Mouse (Mus musculus) telencephalon, adult 2 months (tissue): ENCODE results near the gene Cdc42bpg.
"Not testable (repeated sequence)": the region's sequence is repeated elsewhere in the genome, so short reads cannot be mapped to it uniquely, and the experiment has no call there.

ENCODE experiments used
- DNase-seq: peaks from one replicate; pipeline ENCODE4 v3.0.0-alpha.2; 2011; ENCODE audit warnings: low read depth, low spot score

Gene Cdc42bpg

DNA sequence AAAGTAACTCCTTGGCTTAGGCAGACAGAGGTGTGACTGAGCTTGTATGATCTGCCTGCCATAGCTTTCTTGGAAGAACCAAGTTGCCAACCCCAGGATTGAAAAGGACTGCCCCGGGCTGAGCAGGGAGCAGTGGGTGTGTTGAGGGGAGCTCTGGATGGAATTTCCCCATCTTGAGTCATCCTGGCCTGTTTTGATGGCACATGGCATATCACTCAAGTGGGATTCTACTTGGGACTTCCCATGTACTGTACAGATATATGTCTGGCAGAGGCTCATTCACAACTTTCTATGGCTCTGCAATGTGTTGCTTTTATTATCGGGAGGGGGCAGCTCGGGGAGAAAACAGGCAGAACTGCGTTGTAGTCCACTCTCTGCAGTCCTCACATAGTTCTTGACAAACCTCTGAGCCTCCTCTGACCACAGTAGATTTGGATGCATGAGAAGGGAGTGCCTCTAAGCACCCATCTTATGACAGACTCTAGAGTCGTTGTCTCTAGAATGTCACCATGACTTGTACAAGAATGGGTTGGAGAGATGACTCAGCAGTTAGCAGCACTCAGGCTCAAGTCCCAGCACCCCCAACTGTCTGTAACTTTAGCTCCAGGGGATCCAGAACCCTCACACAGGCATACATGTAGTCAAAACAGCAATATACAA is 9.6 kb upstream of the Cdc42bpg start:
- no peak for DNase-seq

GRCm38 (mm10) chr19:6297641-6298040 is 8.6 kb upstream of the Cdc42bpg start:
- DNase-seq: no peak

- no peak for DNase-seq
These were observed 7.3 kb upstream of the Cdc42bpg start for GRCm38 (mm10) chr19:6299003-6299402.

DNA sequence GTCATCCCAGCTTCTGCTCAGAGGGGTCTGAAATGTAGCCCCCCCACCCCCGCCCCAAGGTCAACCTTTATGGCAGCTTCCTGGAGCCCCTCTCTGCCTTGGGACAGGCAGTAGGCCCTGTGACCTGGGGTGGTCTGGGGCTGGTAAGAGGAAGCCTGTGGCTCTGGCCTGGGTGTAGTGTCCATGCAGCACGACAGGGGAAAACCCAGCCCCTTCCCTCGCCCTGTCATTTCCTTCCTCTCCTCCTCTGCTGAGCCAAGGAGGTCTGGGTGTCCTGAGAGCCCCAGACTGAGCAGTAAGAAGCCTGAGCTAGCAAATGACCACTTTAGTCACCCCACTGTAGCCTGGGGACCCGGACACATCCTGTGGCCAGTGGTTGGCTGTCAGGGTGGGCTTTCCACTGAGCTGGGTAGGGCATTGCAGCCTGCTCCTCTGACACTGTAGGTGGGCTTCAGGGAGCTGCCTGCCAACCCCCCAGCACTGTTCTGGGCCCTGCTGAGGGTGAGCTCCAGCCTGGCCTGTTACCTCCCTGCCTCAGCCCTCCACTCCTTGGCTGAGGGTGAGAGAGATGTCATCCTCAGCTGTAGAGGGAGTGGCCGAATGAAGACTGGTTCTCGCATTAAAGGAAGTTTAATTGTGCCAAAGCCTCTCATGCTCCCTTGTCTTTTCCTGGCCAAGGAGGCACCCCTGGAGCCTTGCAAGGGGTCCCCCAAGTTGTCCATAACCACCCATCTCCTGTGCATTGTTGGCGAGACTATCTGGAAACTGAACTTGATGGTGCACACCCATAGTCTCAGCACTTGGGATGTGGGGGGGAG is 6.6 kb upstream of the Cdc42bpg start:
- no peak for DNase-seq

DNA sequence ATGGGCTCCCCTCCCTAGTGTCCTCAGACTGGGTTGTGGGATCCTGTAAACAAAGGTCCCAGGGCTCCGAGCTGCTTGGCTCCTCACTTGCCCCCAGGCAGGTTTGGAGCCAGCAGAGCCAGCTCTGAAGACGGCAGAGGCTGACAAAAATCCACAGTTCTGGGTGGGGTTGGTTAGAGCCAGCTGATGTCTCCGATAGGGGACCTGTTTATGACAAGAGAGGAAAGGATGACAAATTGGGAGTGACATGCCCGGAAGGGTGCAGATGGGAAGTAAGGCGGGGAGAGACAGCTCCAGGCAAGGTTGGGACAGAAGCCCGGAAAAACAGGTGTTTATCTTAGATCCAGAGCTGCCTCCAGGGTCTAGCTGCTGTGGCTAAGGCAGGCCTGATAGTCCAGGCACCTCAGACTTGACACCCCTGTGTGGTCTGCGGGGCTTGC is 5.8 kb upstream of the Cdc42bpg start:
- DNase-seq: no peak

- DNase-seq: no peak
These were observed 4.1 kb upstream of the Cdc42bpg start for GRCm38 (mm10) chr19:6302114-6302513.

GRCm38 (mm10) chr19:6302522-6302921 is 3.7 kb upstream of the Cdc42bpg start:
- DNase-seq: no peak

- DNase-seq: no peak
These were observed 2.4 kb upstream of the Cdc42bpg start for GRCm38 (mm10) chr19:6303831-6304230.

- DNase-seq: peak; percentile 58
These were observed 1.3 kb upstream of the Cdc42bpg start for GRCm38 (mm10) chr19:6304787-6305516.

DNA sequence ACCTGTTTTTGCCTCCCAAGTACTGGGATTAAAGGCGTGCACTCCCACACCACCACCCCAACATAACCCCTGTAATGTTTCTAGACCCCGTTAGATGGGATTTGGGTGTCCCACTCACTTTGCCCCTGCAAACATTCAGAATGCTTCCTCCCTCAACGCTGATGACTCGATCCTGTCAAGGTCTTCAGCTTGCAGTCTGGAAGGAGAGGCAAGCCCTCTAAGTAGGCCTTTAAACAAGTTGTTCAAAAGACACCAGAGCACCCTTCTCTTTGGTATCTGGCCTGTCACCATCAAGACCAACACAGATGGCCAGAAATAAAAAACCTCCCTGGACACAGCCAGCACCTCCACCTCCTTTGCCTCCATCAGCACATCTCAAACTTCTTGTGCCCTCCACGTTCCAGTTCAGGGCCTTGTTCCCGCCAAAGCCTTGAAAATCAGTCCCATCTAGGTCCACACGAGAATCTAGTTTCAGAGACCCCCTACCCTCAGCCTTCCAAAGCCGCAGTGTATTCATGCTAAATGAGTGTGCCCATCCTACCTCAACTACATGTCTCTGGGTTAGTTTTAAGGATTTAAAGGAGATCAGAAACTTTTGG is 640 bp upstream of the Cdc42bpg start:
- no peak for DNase-seq

DNA sequence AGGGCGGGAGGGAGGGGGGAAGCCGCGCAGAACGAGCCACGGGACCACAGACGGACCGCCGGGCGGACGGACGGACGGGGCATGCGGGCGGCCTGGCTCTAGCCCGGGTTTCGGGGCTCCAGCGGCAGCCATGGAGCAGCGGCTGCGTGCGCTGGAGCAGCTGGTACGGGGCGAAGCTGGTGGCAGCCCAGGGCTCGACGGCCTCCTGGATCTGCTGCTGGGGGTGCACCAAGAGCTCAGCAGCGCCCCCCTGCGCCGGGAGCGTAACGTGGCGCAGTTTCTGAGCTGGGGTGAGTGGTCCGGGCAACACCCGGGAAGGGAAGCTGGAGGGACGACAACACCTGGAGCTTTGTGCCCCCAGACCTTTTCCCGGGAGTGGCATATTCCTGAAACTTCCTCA is 330 bp downstream of the Cdc42bpg start:
- no peak for DNase-seq

DNA sequence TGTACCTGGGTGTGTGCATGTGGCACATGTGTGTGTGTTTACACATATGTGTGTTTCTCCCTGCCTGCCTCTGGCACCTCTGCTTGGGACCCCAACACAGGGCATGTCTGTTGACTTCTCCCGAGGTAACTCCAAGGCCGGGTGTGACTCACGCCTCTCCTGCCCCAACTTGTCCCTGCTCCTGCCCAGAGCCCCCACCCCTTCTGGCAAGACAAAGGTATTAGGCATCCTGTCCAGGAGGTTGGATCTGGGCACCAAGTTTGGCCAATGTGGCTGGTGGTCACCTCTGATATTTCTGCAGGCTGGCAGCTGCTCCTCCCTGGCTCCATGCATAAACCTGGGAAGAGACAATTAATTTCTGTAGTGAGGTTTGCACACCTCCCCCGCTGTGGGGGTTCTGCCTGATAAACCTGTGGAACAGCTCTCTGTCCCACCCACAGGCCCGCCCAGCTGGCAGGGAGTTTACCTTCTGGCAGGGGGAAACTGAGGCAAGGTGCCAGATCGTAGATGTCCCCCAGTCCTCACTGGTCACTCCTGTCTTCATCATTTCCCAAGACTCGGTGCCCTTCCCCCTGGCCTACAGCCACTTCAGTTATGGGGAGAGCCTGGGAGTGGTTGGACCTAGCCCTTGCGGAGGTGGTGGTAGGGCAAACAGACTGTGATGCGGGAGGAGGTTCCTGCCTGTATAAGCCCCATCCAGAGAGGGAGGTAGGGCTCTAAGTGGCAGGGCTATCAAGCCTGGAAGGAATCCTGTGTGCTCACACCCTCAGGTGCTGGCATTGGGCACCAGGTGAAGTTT is 1.7 kb downstream of the Cdc42bpg start:
- no peak for DNase-seq

GRCm38 (mm10) chr19:6310181-6310580 is 3.9 kb downstream of the Cdc42bpg start:
- no peak for DNase-seq

- not testable (repeated sequence) for DNase-seq
These were observed 5.5 kb downstream of the Cdc42bpg start for GRCm38 (mm10) chr19:6311783-6312182.

DNA sequence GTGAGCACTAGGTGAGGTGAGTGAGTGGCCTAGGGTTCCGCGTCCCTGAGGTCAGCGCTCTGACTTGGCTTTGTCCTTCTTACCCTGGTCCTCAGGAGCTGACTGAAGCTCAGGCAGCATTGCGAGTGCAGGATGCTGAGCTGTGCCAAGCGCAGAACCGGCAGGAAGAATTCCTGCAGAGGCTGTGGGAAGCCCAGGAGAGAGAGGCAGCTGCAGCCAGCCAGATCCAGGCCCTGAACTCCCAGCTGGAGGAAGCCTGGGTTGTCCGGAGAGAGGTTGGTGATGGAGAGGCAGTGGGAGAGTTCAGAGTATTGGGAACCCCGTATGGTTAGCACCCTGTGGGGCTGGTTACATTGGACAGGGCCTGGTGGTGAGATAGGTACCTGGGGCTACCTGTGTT is 7.5 kb downstream of the Cdc42bpg start:
- no peak for DNase-seq

DNA sequence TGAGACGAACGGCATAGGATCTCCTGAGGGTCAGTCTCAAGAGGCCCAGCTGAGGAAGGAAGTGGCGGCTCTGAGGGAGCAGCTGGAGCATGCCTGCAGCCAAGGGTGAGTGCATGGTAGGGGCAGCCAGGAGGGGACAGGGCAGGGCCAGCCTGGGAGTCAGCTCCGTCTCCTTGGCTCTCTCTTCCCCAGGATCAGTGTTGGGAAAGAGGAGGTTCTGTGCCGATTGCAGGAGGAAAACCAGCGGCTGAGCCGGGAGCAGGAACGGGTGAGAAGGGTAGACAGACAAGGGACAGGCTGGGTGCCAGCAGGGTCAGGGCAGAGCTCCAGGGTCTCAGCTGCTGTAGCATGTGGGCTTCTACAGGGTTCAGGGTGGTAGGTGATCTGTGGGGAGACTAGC is 8.3 kb downstream of the Cdc42bpg start:
- no peak for DNase-seq

GRCm38 (mm10) chr19:6315573-6315972 is 9.3 kb downstream of the Cdc42bpg start:
- DNase-seq: no peak

DNA sequence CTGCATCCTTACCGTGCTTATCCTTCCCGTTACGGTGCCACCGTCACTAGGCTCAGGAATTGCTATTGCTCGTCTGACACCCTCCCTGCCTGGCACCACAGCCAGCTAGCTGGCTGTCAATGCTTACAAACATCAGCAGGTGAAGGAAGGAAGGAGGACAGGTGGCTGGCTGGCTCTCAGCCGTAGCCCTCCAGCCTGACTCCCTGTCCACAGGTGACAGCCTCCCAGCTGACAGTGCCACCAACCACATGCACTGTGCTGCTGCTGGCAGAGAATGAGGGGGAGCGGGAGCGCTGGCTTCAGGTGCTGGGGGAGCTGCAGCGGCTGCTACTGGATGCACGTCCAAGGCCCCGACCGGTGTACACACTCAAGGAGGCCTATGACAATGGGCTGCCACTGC is 11.9 kb downstream of the Cdc42bpg start:
- no peak for DNase-seq

- DNase-seq: no peak
These were observed 15.1 kb downstream of the Cdc42bpg start for GRCm38 (mm10) chr19:6321358-6321757.

DNA sequence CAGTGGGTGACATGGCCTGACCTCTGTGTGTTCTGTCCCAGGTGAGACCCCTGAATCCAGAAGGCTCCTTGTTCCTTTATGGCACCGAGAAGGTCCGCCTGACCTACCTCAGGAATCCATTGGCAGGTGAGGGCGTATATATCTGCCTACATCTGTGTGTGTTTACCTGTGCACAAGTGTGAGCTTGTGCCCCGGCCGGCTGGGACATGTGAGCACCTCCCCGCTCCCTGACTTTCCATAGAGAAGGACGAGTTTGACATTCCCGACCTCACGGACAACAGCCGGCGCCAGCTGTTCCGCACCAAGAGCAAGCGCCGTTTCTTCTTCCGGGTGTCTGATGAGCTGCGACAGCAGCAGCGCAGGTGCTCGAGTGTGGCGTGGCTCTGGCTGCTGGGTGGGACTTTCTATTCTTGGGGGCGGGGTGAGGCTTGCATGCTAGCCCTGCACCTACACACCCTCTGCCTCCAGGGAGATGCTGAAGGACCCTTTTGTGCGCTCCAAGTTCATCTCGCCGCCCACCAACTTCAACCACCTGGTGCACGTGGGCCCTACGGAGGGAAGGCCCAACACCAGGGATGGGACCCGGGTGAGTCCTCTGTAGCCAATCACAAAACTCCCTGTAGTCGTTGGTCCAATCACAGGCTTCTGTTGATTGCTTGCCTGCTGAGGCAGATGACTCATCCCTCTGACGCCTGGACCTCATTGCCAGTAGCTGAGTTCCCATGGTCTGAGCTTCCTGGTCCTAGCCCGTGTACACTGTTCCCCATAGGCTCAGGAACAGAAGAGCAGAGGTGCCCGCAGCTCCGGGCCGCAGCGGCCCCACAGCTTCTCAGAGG is 15.7 kb downstream of the Cdc42bpg start:
- DNase-seq: no peak
